Mouse (Mus musculus): ENCODE measurements around the gene Tmem231. TPM values are rescaled to one million over a fixed set of nuclear protein-coding genes. Genes with fewer than 3 reads are reported as not detected.
"Not testable (repeated sequence)": the region's sequence is repeated elsewhere in the genome, so short reads cannot be mapped to it uniquely, and the experiment has no call there.

The Tmem231 gene
- total RNA-seq, 2 experiments from 2014 or later: 0.79 to 0.91 TPM

- ATAC-seq (replicated peaks; ENCODE audit: poor library complexity): no peak
Measured at GRCm38 (mm10) chr8:111951317-111951716, 17.6 kb upstream of the Tmem231 start.

GRCm38 (mm10) chr8:111950846-111951245, 17.2 kb upstream of the Tmem231 start:
- ATAC-seq (replicated peaks; ENCODE audit: poor library complexity): no peak

- ATAC-seq (replicated peaks; ENCODE audit: poor library complexity): no peak
Measured at GRCm38 (mm10) chr8:111947954-111948353, 14.3 kb upstream of the Tmem231 start.

GRCm38 (mm10) chr8:111947144-111947543, 13.5 kb upstream of the Tmem231 start:
- no peak for ATAC-seq (replicated peaks; ENCODE audit: poor library complexity)

- ATAC-seq (replicated peaks; ENCODE audit: poor library complexity): no peak
Measured at GRCm38 (mm10) chr8:111943544-111943943, 9.9 kb upstream of the Tmem231 start.

- ATAC-seq (replicated peaks; ENCODE audit: poor library complexity): peak; percentile 51
Measured at GRCm38 (mm10) chr8:111941101-111941454, 7.4 kb upstream of the Tmem231 start.

- ATAC-seq (replicated peaks; ENCODE audit: poor library complexity): peak; percentile 91
Measured at GRCm38 (mm10) chr8:111940171-111941100, 6.8 kb upstream of the Tmem231 start, which contains the start of gene Gabarapl2. TSS of gene Gabarapl2 (plus strand) at chr8:111940703.

- peak; percentile 67 for ATAC-seq (replicated peaks; ENCODE audit: poor library complexity)
Measured at GRCm38 (mm10) chr8:111939516-111940142, 5.9 kb upstream of the Tmem231 start.

GRCm38 (mm10) chr8:111938076-111938985, 4.7 kb upstream of the Tmem231 start:
- ATAC-seq (replicated peaks; ENCODE audit: poor library complexity): not testable (repeated sequence)

- no peak for ATAC-seq (replicated peaks; ENCODE audit: poor library complexity)
Measured at GRCm38 (mm10) chr8:111937184-111937583, 3.5 kb upstream of the Tmem231 start.

GRCm38 (mm10) chr8:111934201-111934600, 520 bp upstream of the Tmem231 start:
- ATAC-seq (replicated peaks; ENCODE audit: poor library complexity): no peak

- peak; percentile 68 for ATAC-seq (replicated peaks; ENCODE audit: poor library complexity)
Measured at GRCm38 (mm10) chr8:111932580-111933336, 923 bp downstream of the Tmem231 start.

GRCm38 (mm10) chr8:111931721-111932120, 2.0 kb downstream of the Tmem231 start:
- no peak for ATAC-seq (replicated peaks; ENCODE audit: poor library complexity)

- peak; percentile 64 for ATAC-seq (replicated peaks; ENCODE audit: poor library complexity)
Measured at GRCm38 (mm10) chr8:111929648-111930344, 3.9 kb downstream of the Tmem231 start.

- ATAC-seq (replicated peaks; ENCODE audit: poor library complexity): peak; percentile 12; the same call in 1 of the 2 replicates
Measured at GRCm38 (mm10) chr8:111924976-111925375, 8.7 kb downstream of the Tmem231 start.

GRCm38 (mm10) chr8:111923383-111923804, 10.3 kb downstream of the Tmem231 start:
- peak; percentile 96 for ATAC-seq (replicated peaks; ENCODE audit: poor library complexity)

- ATAC-seq (replicated peaks; ENCODE audit: poor library complexity): no peak
Measured at GRCm38 (mm10) chr8:111920971-111921370, 12.7 kb downstream of the Tmem231 start.

- ATAC-seq (replicated peaks; ENCODE audit: poor library complexity): no peak
Measured at GRCm38 (mm10) chr8:111919663-111920062, 14.0 kb downstream of the Tmem231 start.

- peak; percentile 56 for ATAC-seq (replicated peaks; ENCODE audit: poor library complexity)
Measured at GRCm38 (mm10) chr8:111912860-111913432, 20.7 kb downstream of the Tmem231 start.

Measured in megakaryocyte progenitor cell, adult 5-6 weeks (primary cell).